Mouse (Mus musculus) megakaryocyte progenitor cell, adult 5-6 weeks (primary cell): ENCODE measurements at regions not wholly inside any gene's neighbourhood (a gene's known extent, or its start where the extent isn't known, plus 50 kb on each side); places are given as distances from the start of the nearest gene placed in this dataset.

Experiments used
- ATAC-seq: replicated peaks from 2 replicates; pipeline ENCODE4 v1.8.0; 2016; ENCODE audit warnings: mild to moderate bottlenecking, moderate TSS enrichment, inconsistent platforms; ENCODE audit not compliant: poor library complexity

DNA sequence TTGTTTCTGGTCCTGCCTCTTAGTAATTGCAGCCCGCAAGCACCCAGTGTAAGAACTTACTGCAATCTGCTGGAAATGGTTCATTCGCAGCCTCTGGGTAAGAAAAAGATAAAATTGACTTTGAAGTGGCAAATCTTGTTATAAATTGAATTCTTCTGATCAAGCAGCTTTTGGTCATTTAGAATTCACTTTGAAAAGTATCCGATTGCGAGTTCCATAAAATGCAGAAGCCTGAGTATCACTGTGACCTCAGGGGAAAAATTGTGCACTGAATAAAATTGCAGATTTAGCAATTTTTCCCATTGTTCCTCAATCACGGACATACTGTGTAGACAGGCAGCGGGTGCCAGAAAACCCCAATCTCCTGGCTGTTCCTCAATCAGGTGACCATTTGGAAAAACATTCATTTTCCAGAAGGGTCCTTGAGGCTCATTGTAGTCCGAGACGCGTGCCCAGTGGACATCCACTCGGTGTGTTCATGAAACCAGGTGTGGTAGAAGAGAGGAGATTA lies 320.4 kb downstream of the Cmpk2 start:
- ATAC-seq: no peak

DNA sequence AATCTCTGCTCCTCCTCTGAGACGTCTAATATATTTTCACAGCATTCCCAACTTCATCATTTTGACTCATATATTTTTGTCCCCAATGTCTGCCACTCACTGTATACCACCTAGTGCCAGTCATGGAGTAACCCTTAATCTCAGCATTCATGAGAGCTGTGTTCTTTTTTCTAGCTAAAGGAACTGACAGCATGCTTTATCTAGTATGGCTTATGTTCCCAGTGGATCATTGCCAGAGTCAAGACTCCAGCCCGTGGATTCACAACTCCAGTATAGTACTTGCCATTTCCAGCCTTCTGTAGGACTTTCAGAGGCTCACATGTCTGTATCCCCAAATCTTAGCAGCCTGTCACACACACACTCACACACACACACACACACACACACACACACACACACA lies 316.5 kb downstream of the Cmpk2 start:
- no peak for ATAC-seq

GRCm38 (mm10) chr12:26784426-26784825 lies 315.4 kb downstream of the Cmpk2 start:
- no peak for ATAC-seq

DNA sequence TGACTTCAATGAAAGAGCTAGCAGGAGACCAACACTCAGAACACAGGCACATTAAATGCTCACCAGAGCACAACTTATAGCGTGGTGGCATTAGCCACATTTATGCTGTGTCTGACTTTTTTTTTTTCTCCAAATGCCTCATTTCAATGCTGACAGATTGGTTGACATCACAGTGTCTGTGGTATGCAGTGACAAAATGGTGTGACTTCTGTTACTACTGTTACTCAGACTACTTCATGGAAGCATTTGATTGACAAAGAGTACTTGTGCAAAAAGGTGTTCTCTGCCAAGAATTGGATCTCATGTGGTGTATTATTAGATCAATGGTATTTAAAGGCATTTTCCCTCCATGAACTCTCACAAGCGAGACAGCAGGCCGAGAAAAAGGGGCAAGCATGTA lies 314.8 kb downstream of the Cmpk2 start:
- no peak for ATAC-seq

DNA sequence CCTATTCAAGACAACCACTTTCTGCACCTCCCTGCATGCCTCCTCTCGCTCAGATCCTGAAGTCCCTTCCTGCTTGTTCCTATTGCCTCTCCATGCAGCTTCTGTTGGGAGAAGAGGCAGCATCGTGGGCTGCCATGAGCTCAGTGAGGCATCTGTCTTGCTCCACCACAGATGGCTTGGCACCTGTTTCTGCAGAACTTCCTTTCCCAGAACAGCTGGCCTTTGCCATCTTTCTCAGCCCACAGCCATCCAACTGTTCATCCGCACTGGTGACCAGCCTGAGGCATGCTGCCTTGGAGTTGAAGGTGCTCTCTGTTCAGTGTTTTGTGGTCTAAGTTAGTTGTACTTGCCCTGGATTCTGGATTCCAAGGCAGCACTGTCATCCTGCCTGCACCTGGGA lies 312.5 kb downstream of the Cmpk2 start:
- ATAC-seq: no peak

DNA sequence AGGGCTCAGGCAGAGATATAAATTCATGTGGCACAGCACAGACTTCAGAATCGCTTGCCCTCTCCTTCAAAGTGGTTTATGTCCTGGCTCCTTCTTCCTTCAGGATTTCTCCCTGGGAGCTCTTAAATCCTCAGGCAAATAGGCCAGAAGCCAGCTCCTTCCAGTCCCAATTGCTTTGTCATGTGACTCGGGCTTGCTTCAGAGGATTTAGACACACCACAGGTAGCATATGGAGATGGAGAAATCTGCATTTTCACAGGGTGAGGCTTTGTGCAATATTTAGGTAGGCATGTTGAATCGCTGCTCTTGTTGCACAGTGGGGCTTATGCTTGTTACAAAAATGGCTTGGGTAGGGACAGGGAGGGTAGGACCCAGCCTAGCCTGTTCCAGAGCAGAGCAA lies 309.8 kb downstream of the Cmpk2 start:
- no peak for ATAC-seq

GRCm38 (mm10) chr12:26776986-26777385 lies 308.0 kb downstream of the Cmpk2 start:
- no peak for ATAC-seq

DNA sequence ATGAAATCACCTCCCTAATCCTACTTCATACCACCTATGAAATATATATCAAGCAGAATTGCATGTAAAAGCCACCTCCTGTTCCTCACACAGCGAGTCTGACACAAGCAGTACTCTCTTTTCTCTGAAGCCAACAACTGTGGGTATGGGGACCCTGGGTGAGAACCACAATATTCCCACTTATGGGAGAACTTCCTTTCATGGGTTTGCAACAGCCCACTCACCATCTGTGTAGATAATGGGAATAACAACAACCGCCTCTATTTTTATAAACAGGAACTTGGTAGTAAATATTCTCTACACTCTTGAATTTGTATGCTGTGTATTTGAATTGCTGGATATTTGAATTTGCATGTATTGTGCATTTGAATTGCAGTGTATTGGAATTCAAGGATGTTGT lies 305.0 kb downstream of the Cmpk2 start:
- no peak for ATAC-seq

DNA sequence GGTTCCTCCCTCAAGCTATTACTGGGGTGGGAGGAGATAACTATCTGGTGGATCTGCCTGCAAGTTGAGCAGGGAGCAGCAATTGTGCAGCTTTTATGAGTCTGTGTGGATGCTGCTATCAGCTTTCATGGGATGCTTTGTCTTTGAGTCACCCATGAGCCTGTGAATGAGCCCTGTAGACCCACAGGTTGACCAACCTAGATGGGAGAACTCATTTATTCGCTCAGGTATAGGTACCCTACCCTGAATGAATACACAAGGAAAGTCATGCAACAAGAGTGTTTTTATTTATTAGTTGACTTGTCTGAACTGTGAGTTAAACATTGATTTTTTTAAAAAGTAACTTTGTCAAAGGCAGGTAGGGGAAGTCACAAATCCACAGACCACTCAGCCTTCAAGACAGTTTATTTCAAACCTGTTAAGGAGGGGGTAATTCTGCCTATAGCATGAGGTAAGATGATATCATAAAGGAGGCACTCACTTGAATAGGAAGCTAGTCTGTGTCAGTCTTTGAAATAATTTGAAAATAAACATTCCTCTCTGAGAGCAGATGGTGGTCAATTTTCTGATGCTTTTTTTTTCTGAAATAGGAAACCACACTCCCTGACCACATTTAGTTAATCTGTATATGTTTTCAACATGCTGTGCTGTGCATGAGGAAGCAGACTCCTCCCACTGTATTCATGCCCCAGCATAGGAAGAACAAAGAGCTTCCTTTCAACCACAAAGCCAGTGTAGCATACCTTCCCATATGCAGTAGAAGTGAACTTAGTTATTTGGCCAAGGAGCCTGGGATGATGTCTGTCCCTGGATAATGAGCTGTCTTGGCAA lies 302.0 kb downstream of the Cmpk2 start:
- ATAC-seq: peak; percentile 42

GRCm38 (mm10) chr12:26767551-26767950 lies 298.5 kb downstream of the Cmpk2 start:
- ATAC-seq: no peak

DNA sequence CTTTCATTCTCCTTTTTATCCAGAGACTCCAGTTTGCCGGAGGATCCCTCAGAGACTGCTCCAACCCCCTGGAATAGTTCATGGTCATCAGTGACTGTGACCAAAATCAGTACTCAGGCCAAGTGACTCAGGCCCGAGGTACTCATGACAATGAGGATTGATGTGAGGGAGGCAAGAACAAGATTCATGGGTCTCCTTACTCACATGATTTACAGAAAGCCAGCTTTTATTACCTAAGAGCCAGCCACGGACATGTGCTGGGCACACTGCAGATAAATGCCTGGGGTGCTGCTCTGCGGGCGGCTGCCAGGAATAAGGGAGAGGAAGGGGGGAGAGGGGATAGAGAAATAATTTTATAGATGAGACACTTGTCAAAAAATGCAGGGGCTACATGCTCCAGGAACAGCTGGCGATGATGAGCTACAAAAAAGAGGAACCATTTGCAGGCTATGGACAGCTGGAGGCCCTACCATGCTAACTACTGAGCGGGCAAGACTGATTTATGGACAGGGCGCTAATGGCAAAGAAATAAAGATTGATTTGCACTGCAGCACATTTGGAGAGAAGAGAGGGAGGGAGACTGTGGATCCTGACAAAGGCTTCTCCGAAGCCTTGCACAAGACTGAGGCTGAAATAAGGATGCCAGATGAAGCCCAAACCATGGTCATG lies 289.8 kb downstream of the Cmpk2 start:
- no peak for ATAC-seq

DNA sequence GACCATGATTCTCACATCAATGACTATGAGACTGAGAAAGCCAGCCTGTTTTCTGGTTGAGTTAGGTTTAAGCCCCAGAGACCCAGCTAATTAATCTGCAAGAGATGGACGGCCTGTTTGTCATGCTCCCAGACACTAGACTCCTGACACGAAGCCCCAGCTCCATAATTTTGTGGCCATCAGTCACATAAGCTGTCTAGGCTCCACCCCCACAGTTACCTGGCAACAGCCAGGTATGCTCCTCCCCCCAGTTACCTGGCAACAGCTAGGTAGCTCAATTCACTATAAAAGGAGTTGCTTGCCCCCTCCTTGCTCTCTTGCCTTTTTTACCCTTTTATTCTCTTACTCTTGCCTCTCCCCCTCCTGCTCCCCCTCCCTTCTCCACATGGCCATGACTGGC lies 287.3 kb downstream of the Cmpk2 start:
- ATAC-seq: no peak

GRCm38 (mm10) chr12:26754611-26755010 lies 285.6 kb downstream of the Cmpk2 start:
- no peak for ATAC-seq

DNA sequence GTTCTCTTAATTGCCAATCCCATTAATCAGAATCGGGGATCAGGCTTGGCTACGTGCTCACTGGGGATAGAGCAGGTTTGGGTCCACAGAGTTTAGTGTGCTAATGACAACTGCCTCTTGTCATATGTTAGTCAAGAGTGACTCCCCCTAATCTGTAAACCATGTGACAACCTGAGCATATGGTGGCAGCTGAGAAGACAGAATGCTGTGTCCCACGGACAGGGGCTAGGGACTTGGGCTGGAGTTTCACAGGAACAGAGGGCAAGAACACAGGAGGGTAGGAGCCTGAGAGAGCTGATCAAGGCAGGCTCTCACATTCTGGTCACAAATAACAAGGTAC lies 265.5 kb downstream of the Cmpk2 start:
- ATAC-seq: no peak

GRCm38 (mm10) chr12:26733822-26734557 lies 265.0 kb downstream of the Cmpk2 start:
- ATAC-seq: no peak

DNA sequence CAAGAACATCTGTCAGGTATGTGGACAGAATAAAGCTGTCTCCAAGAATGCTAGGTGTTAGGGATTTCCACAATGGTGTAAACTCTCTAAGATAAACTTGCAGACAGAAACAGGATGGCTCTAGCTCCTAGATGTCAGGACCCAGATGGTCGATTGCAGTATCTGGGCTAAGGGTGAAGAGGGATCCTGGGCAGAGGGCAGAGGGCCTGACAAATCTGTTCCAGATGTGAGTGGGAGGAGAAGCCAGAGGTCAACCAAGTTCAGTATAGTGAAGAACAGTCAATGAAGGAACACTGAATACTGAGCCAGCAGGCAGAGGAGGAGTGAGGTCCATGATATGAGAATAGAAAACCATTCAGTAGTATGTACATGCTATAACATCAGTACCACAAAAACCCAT lies 254.4 kb downstream of the Cmpk2 start:
- no peak for ATAC-seq

DNA sequence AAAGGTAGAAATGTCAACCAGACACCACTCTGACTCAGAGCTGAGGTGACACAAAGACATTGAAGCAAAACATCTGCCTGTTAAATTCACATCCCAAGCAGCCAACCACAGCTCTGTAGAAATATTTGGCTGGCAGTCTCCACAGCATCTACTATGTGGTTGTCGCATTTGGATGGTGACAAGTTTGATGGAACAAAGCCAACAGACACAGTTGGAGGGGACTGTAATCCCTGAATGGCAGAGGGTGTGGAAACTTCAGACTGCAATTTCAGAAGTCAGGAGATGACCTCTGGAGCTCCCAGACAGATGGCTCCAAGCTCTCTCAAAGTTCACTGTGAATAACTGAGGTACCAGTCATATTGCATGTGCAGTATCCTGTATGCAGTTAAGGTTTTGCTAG lies 229.8 kb downstream of the Cmpk2 start:
- ATAC-seq: no peak

DNA sequence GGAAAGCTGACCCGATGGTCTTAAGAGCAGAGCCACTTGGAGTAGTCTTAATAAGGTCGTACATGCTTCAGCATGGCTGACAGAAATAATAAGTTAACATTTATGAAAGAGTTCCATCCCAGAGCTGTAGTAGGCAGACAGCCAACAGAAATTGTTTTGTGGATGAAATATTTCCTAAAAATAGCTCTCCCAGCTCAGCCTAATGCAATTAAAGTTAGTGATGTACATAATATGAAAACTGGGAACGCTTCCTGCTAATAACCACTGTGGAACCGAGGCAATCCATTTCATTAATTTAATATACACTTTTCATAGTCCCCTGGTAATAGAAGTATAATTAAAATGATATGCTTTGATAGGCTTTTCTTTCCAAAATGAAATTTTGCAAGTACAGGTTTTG lies 219.0 kb downstream of the Cmpk2 start:
- no peak for ATAC-seq

DNA sequence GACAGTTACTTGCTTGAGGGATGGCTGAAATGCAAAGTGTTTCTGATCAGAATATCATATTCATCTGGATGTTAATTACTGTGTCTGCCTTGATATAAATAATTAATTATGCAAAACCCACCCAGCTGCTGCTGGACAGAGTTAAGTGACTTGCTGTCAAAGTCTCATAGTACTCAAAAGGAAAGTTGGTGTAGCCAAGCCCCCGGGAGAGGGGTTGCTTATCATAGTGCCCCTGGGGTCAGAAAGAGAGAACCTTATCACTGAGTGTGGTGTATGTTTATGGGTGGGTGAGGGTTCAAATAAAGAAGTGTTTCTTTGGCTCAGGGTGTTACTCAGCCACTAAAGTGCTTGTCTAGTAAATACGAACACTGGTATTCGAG lies 211.6 kb downstream of the Cmpk2 start:
- ATAC-seq: no peak

DNA sequence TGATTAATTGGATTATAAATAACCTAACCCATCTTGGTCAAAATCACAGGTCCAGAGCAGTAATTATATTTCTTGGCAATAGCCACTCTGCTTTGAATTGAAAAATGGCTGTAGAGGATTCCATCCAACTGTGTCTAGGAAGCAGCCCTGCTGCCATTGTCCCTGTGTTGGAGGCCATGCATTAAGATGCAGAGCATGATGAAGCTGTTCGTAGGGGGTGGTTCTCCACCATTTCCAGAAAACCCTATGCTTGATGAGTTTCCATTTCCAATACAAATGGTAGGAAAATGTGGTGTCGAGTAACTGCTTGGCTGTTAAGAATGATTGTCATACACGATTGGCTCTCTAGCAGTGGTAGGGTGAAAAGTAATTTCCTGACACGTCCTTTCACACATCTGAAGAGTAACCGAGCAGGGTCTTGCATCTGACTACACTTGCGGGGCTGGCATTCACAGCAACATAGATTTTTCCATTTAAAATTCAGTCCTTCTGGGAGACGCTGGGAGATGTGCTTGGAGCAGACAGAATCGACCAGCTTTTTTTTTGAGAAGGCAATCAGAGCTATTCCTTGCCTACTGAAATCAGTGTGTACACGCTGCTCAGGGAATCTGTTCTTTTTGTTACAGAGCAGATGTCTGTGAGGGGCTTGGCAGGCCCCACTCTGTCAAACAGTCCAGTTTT lies 211.0 kb downstream of the Cmpk2 start:
- no peak for ATAC-seq

GRCm38 (mm10) chr12:26665466-26665865 lies 196.5 kb downstream of the Cmpk2 start:
- no peak for ATAC-seq
